Comparison of ENCODE assay signal across 11 mouse cellular contexts in the genomic region with DNA sequence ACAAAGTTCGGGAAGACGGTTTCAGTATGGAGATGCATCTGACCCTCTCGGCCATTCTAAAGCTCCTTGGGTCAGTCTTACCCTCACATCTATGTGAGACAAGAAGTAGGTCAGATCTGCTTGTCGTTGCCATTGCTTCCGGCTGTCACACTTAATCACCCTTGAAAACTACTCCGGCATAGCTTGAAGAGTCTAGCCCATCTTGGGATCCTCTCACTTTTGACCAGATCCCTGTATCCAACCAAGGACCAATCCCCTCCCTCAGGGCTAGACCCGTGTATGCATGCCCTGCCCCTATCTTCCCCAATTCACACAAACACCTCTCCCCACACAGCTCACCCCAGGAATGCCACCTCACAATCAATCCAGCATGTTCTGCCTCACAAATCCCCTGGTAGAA.
"Had no signal": no experiment of that assay in that cellular context is flagged by ENCODE, and none has a peak within 500 bp of the region (broad histone marks: within the 10 kb centered on the region; RNA-seq: fewer than 3 reads in every experiment).

No protein-coding gene starts in this region.

- H3K27ac ChIP-seq: heart, embryonic 10.5 days; hindbrain, embryonic 13.5 days; hindbrain, embryonic 15.5 days; hindbrain, postnatal 0 days; left cerebral cortex, adult 2 months; limb, embryonic 10.5 days; limb, embryonic 12.5 days; liver, embryonic 13.5 days; liver, embryonic 15.5 days had no signal

- DNase-seq: liver; liver, embryonic 13.5 days had no signal

- H3K4me3 ChIP-seq: heart, embryonic 10.5 days; heart, embryonic 12.5 days; hindbrain, embryonic 13.5 days; hindbrain, embryonic 15.5 days; left cerebral cortex, adult 2 months; limb, embryonic 10.5 days; limb, embryonic 12.5 days; liver, embryonic 13.5 days; liver, embryonic 15.5 days had no signal
